Mouse (Mus musculus) CH12.LX (cell line): ENCODE results near the gene Rnf213. TPM values are rescaled to one million over a fixed set of nuclear protein-coding genes. Genes with fewer than 3 reads are reported as not detected.

Source experiments
- DNase-seq: peaks from one replicate; pipeline ENCODE4 v3.0.0-alpha.2; 2013; ENCODE audit errors: extremely low read depth
- H3K27ac ChIP-seq: 2 replicates; pipeline ENCODE4 v1.5.1; 2012; ENCODE audit warnings: low read depth, mild to moderate bottlenecking, control low read depth, moderate library complexity; ENCODE audit not compliant: insufficient read depth
- H3K27me3 ChIP-seq: replicated peaks from 2 replicates; pipeline ENCODE3; 2012; ENCODE audit warnings: inconsistent platforms
- H3K36me3 ChIP-seq, 2 experiments: replicated peaks in 1 of 2; 2 replicates each; pipeline versions ENCODE3 to v1.6.1; 2012; ENCODE audit warnings: inconsistent platforms in 1 of 2, low read length in 1 of 2, mild to moderate bottlenecking in 1 of 2, mixed read lengths in 1 of 2, moderate library complexity in 1 of 2; ENCODE audit not compliant: control insufficient read depth in 1 of 2, insufficient read depth in 1 of 2
- H3K4me1 ChIP-seq, 2 experiments: 2 replicates each; pipeline ENCODE4 v1.6.1; 2012; ENCODE audit warnings: inconsistent platforms in 1 of 2, moderate library complexity in 1 of 2; ENCODE audit not compliant: insufficient read depth in 2 of 2, control insufficient read depth in 1 of 2
- H3K4me2 ChIP-seq: 2 replicates; pipeline ENCODE4 v1.6.1; 2012; ENCODE audit warnings: low read depth, mild to moderate bottlenecking, control low read depth; ENCODE audit not compliant: poor library complexity, insufficient read depth, severe bottlenecking
- H3K4me3 ChIP-seq, 3 experiments: fragments of 150-350 bp in 1 of 3; sonication (generic) in 1 of 3; replicated peaks in 1 of 3; 2 replicates each; pipeline versions ENCODE3 to v1.5.1; 2011 to 2012; ENCODE audit warnings: low read depth in 2 of 3, low read length in 2 of 3, mild to moderate bottlenecking in 2 of 3, moderate library complexity in 2 of 3, control low read depth in 1 of 3, improper control_type of control experiment in 1 of 3, inconsistent platforms in 1 of 3, mixed read lengths in 1 of 3; ENCODE audit not compliant: poor library complexity in 1 of 3
- H3K79me2 ChIP-seq: replicated peaks from 2 replicates; pipeline ENCODE4 v1.6.1; 2012; ENCODE audit warnings: mild to moderate bottlenecking, moderate library complexity; ENCODE audit not compliant: control insufficient read depth, poor library complexity, insufficient read depth, severe bottlenecking; ENCODE audit errors: extremely low read depth
- H3K9ac ChIP-seq: 2 replicates; pipeline ENCODE4 v1.6.1; 2012; ENCODE audit warnings: low read depth, mild to moderate bottlenecking, control low read depth, moderate library complexity; ENCODE audit not compliant: insufficient read depth
- H3K9me3 ChIP-seq: replicated peaks from 2 replicates; pipeline ENCODE3; 2012; ENCODE audit warnings: low read length, inconsistent platforms, mixed read lengths
- CHD1 ChIP-seq: IDR thresholded peaks from 2 replicates; pipeline ENCODE4 v1.6.1; 2012; ENCODE audit warnings: low read depth, low read length, improper control_type of control experiment, inconsistent platforms
- CTCF ChIP-seq, 2 experiments: IDR thresholded peaks in 1 of 2; conservative IDR thresholded peaks in 1 of 2; 2 replicates each; pipeline ENCODE4 v1.5.1; 2011 to 2012; ENCODE audit warnings: low read depth in 2 of 2, low read length in 2 of 2, improper control_type of control experiment in 1 of 2, inconsistent platforms in 1 of 2, mild to moderate bottlenecking in 1 of 2, moderate library complexity in 1 of 2
- E2F4 ChIP-seq: IDR thresholded peaks from 2 replicates; pipeline ENCODE4 v1.6.1; 2011; ENCODE audit warnings: low read depth, low read length, improper control_type of control experiment; ENCODE audit not compliant: insufficient replicate concordance
- ETS1 ChIP-seq: conservative IDR thresholded peaks from 2 replicates; pipeline ENCODE4 v1.6.1; 2012; ENCODE audit warnings: low read depth, mild to moderate bottlenecking, inconsistent platforms, low read length, improper control_type of control experiment, moderate library complexity
- MXI1 ChIP-seq: IDR thresholded peaks from 2 replicates; pipeline ENCODE4 v1.6.1; 2011; ENCODE audit warnings: mild to moderate bottlenecking, low read depth, low read length, improper control_type of control experiment
- POLR2A ChIP-seq: IDR thresholded peaks from 2 replicates; pipeline ENCODE4 v1.6.1; 2011; ENCODE audit warnings: low read depth, mild to moderate bottlenecking, improper control_type of control experiment, low read length
- POLR2AphosphoS2 ChIP-seq: IDR thresholded peaks from 2 replicates; pipeline ENCODE4 v1.6.1; 2011; ENCODE audit warnings: low read depth, low read length, improper control_type of control experiment
- SIN3A ChIP-seq: IDR thresholded peaks from 2 replicates; pipeline ENCODE4 v1.6.1; 2012; ENCODE audit warnings: low read length, improper control_type of control experiment, inconsistent platforms
- ZC3H11A ChIP-seq: IDR thresholded peaks from 2 replicates; pipeline ENCODE4 v1.6.1; 2012; ENCODE audit warnings: low read depth, mild to moderate bottlenecking, inconsistent platforms, low read length, improper control_type of control experiment
- ZMIZ1 ChIP-seq: IDR thresholded peaks from 2 replicates; pipeline ENCODE4 v1.6.1; 2012; ENCODE audit warnings: low read depth, mild to moderate bottlenecking, inconsistent platforms, low read length, improper control_type of control experiment
- ZNF384 ChIP-seq: IDR thresholded peaks from 2 replicates; pipeline ENCODE4 v1.6.1; 2012; ENCODE audit warnings: low read depth, low read length, improper control_type of control experiment, inconsistent platforms
- dilution Hi-C: fragments of 300-500 bp; cut with MboI; formaldehyde crosslinking; loops from 2 replicates; pipeline ENCODE4 v1.14.3; 2020; ENCODE audit warnings: low sequenced_read_pairs; ENCODE audit not compliant: extremely low pct_unique_long_range_greater_than_20kb, extremely low pct_ligation_motif_present
- in situ Hi-C: fragments of 300-500 bp; cut with MboI; formaldehyde crosslinking; loops from 3 replicates; pipeline ENCODE4 v1.14.3; 2019; ENCODE audit warnings: low sequenced_read_pairs, low pct_ligation_motif_present, low pct_unique_long_range_greater_than_20kb, mixed read lengths
- polyA plus RNA-seq: library from polyadenylated mRNA; unstranded; fragments of >175 nt; gene quantifications from 2 replicates; pipeline ENCODE4 v1.2.1, GENCODE M21; 2012; ENCODE audit warnings: low read depth; ENCODE audit not compliant: insufficient read length
- total RNA-seq, 2 experiments: library from RNA; depleted of rRNA; stranded (reverse); fragments of 300-350 nt in 1 of 2; fragments of >200 nt in 1 of 2; gene quantifications; 2 replicates each; pipeline ENCODE4 v1.2.3; 2012 to 2014

Rnf213 gene
- total and polyA plus RNA-seq, 3 experiments = 4.2 to 23.2 (median 11.2) TPM

GRCm38 (mm10) chr11:119490861-119491689 lies 98.2 kb downstream of the Rnf213 start, which contains the start of gene Endov (continued):
- no peak; the same call in none of the 2 replicates for TF ChIP-seq ETS1
- TF ChIP-seq, all 38 proteins: peak for 27

GRCm38 (mm10) chr11:119491690-119492087 lies 98.8 kb downstream of the Rnf213 start:
- H3K9me3 ChIP-seq = no peaks in the 10 kb centered on the region
- peak overlapping the region; percentile 97 for H3K9ac ChIP-seq
- in situ Hi-C loops = loop anchor here (10.0 kb wide), 1 partner anchor 493 kb away; no protein-coding TSS in a partner anchor
- peak overlapping the region; percentile 93 for H3K4me2 ChIP-seq
- no peaks in the 10 kb centered on the region for H3K27me3 ChIP-seq
- dilution Hi-C loops = no loop called here
- no peak for DNase-seq
- TF ChIP-seq CTCF (conservative IDR thresholded peaks at IDR 0.05 in 1 of 2, IDR thresholded peaks at IDR 0.05 in 1 of 2; ENCODE audit: low read depth in 2 of 2, low read length in 2 of 2) = no peak
- 0 out of 2 replicates have a peak, but pooled peaks have one; percentile 73 for TF ChIP-seq CHD1
- H3K79me2 ChIP-seq = peaks cover 12% of the 10 kb centered on the region
- H3K4me1 ChIP-seq = peaks cover 5 to 21% of the 10 kb centered on the region in 2 experiments; a peak in 3 of 4 replicates
- peak overlapping the region; percentile 70 to 88 (median 84) for H3K4me3 ChIP-seq
- peak overlapping the region; percentile 25; the same call in 1 of the 2 replicates for H3K27ac ChIP-seq
- peaks cover 15 to 62% of the 10 kb centered on the region in 2 experiments for H3K36me3 ChIP-seq

GRCm38 (mm10) chr11:119492830-119493229 lies 99.9 kb downstream of the Rnf213 start:
- Histone ChIP-seq H3K9ac (no peak overlapping the region), H3K4me3 (no peak overlapping the region), H3K4me2 (peak overlapping the region; percentile 93; the same call in 1 of the 2 replicates), H3K36me3 (peaks cover 5 to 62% of the 10 kb centered on the region in 2 experiments), H3K79me2 (peaks cover 12% of the 10 kb centered on the region), H3K27ac (no peak overlapping the region), H3K4me1 (peaks cover 5 to 21% of the 10 kb centered on the region in 2 experiments; a peak in 3 of 4 replicates), H3K27me3 (no peaks in the 10 kb centered on the region), H3K9me3 (no peaks in the 10 kb centered on the region)
- in situ Hi-C loops = loop anchor here (10.0 kb wide), 1 partner anchor 492 kb away; no protein-coding TSS in a partner anchor
- dilution Hi-C loops = no loop called here
- TF ChIP-seq MXI1 = peak; percentile 74
- no peak for TF ChIP-seq ZC3H11A
- TF ChIP-seq ZMIZ1 = no peak
- TF ChIP-seq POLR2A = no peak
- no peak for TF ChIP-seq ZNF384
- TF ChIP-seq E2F4 = no peak
- TF ChIP-seq POLR2AphosphoS2 = no peak
- TF ChIP-seq SIN3A = peak; percentile 97
- peak; percentile 35 for DNase-seq
